Mouse (Mus musculus) neural tube, embryonic 15.5 days (tissue): Measurements from ENCODE around the gene Gm9903. TPM values are rescaled to one million over a fixed set of nuclear protein-coding genes. Genes with fewer than 3 reads are reported as not detected.

Experiments
- ATAC-seq: fragments of 200-750 bp; cut with Nextera tagmentation; 2 replicates; pipeline ENCODE4 v1.8.0; 2017; ENCODE audit warnings: mild to moderate bottlenecking, moderate TSS enrichment, moderate library complexity; ENCODE audit not compliant: low FRiP score
- H3K27ac ChIP-seq: fragments of 300-500 bp; sonication (generic); replicated peaks from 2 replicates; pipeline ENCODE4 v1.5.1; 2015; ENCODE audit warnings: mild to moderate bottlenecking, inconsistent platforms
- H3K27me3 ChIP-seq: fragments of 300-500 bp; sonication (generic); replicated peaks from 2 replicates; pipeline ENCODE4 v1.6.1; 2015; ENCODE audit warnings: inconsistent platforms
- H3K36me3 ChIP-seq: fragments of 300-500 bp; sonication (generic); 2 replicates; pipeline ENCODE4 v1.6.1; 2015; ENCODE audit warnings: inconsistent platforms
- H3K4me1 ChIP-seq: fragments of 300-500 bp; sonication (generic); 2 replicates; pipeline ENCODE4 v1.6.1; 2015; ENCODE audit warnings: inconsistent platforms
- H3K4me2 ChIP-seq: fragments of 300-500 bp; sonication (generic); 2 replicates; pipeline ENCODE4 v1.6.1; 2015; ENCODE audit warnings: inconsistent platforms, mild to moderate bottlenecking, moderate library complexity
- H3K4me3 ChIP-seq: fragments of 300-500 bp; sonication (generic); replicated peaks from 2 replicates; pipeline ENCODE4 v1.5.1; 2015; ENCODE audit warnings: mild to moderate bottlenecking, inconsistent platforms
- H3K9ac ChIP-seq: fragments of 300-500 bp; sonication (generic); replicated peaks from 2 replicates; pipeline ENCODE4 v1.6.1; 2015; ENCODE audit warnings: mild to moderate bottlenecking, inconsistent platforms
- H3K9me3 ChIP-seq: fragments of 300-500 bp; sonication (generic); replicated peaks from 2 replicates; pipeline ENCODE4 v1.6.1; 2016; ENCODE audit warnings: inconsistent platforms
- WGBS: fragments of 180-500 bp; shearing (Covaris S2); methylation state at CpG from one replicate; pipeline ENCODE4 v1.1.7; 2015; ENCODE audit warnings: mixed read lengths; 5-methylcytosine and 5-hydroxymethylcytosine counted together
- polyA plus RNA-seq: library from polyadenylated mRNA; unstranded; fragments of >200 nt; fragmentation: Nextera tagmentation; extraction: Ambion mirVana; gene quantifications from 2 replicates; pipeline ENCODE4 v1.2.1, GENCODE M21; 2015

The Gm9903 gene
- polyA plus RNA-seq, 1 experiment from 2014 or later, result 0.59 TPM

GRCm38 (mm10) chr5:33651541-33651920 is 21.8 kb downstream of the Gm9903 start:
- Histone ChIP-seq H3K9me3 (no peaks in the 10 kb centered on the region), H3K27ac (peak overlapping the region; percentile 99), H3K27me3 (no peaks in the 10 kb centered on the region), H3K36me3 (peaks cover 33% of the 10 kb centered on the region), H3K4me2 (peak overlapping the region; percentile 68), H3K4me1 (peaks cover 44% of the 10 kb centered on the region), H3K9ac (peak overlapping the region; percentile 85), H3K4me3 (peak overlapping the region; percentile 85)
- no peak; the same call in 1 of the 2 replicates for ATAC-seq
- 0% methylated on average over 11 of the region's 11 CpGs for WGBS

GRCm38 (mm10) chr5:33651921-33652782 is 22.4 kb downstream of the Gm9903 start, which contains the start of gene Slbp:
Slbp (minus strand) TSS chr5:33652574.
- peak within 1 kb of the TSS; percentile 85 for H3K4me3 ChIP-seq
- peaks cover 32% of the 10 kb centered on the region for H3K36me3 ChIP-seq
- H3K4me2 ChIP-seq, result peak within 1 kb of the TSS; percentile 68
- peak within 1 kb of the TSS; percentile 85 for H3K9ac ChIP-seq
- H3K9me3 ChIP-seq, result no peaks in the 10 kb centered on the region
- peak; percentile 95 for ATAC-seq
- peaks cover 50% of the 10 kb centered on the region for H3K4me1 ChIP-seq
- H3K27ac ChIP-seq, result peak within 1 kb of the TSS; percentile 99
- H3K27me3 ChIP-seq, result no peaks in the 10 kb centered on the region
- WGBS, result under 1% methylated on average over 82 of the region's 82 CpGs

- Histone ChIP-seq H3K4me2 (peak overlapping the region; percentile 68), H3K4me1 (peaks cover 51% of the 10 kb centered on the region), H3K27ac (peak overlapping the region; percentile 99), H3K4me3 (peak overlapping the region; percentile 85), H3K27me3 (no peaks in the 10 kb centered on the region), H3K36me3 (peaks cover 28% of the 10 kb centered on the region), H3K9ac (0 out of 2 replicates have a peak overlapping the region, but pooled peaks have one; percentile 11), H3K9me3 (no peaks in the 10 kb centered on the region)
- 2% methylated on average over 9 of the region's 9 CpGs for WGBS
- peak; percentile 7; the same call in 1 of the 2 replicates for ATAC-seq
Measured at GRCm38 (mm10) chr5:33652783-33653173, 23.1 kb downstream of the Gm9903 start.

GRCm38 (mm10) chr5:33654424-33654823 is 24.7 kb downstream of the Gm9903 start:
- Histone ChIP-seq H3K36me3 (peaks cover 20% of the 10 kb centered on the region), H3K4me3 (no peak overlapping the region), H3K4me2 (no peak overlapping the region), H3K9ac (no peak overlapping the region), H3K27me3 (no peaks in the 10 kb centered on the region), H3K27ac (no peak overlapping the region), H3K4me1 (peaks cover 61% of the 10 kb centered on the region), H3K9me3 (no peaks in the 10 kb centered on the region)
- WGBS, result 97% methylated on average over 13 of the region's 13 CpGs
- no peak for ATAC-seq

GRCm38 (mm10) chr5:33655251-33655840 is 25.6 kb downstream of the Gm9903 start:
- 95% methylated on average over 10 of the region's 10 CpGs for WGBS
- Histone ChIP-seq H3K36me3 (peaks cover 14% of the 10 kb centered on the region), H3K4me1 (peaks cover 56% of the 10 kb centered on the region), H3K27me3 (no peaks in the 10 kb centered on the region), H3K27ac (no peak overlapping the region), H3K4me2 (no peak overlapping the region), H3K4me3 (no peak overlapping the region), H3K9ac (no peak overlapping the region), H3K9me3 (no peaks in the 10 kb centered on the region)
- ATAC-seq, result no peak

- Histone ChIP-seq H3K4me1 (peaks cover 46% of the 10 kb centered on the region), H3K9ac (peak overlapping the region; percentile 75), H3K4me3 (peak overlapping the region; percentile 82), H3K27me3 (no peaks in the 10 kb centered on the region), H3K36me3 (peaks cover 14% of the 10 kb centered on the region), H3K4me2 (peak overlapping the region; percentile 93), H3K27ac (peak overlapping the region; percentile 99), H3K9me3 (no peaks in the 10 kb centered on the region)
- no peak for ATAC-seq
- 42% methylated on average over 1 of the region's 1 CpGs for WGBS
Measured at GRCm38 (mm10) chr5:33656739-33657138, 27.0 kb downstream of the Gm9903 start.

GRCm38 (mm10) chr5:33657251-33657786 is 27.6 kb downstream of the Gm9903 start:
- WGBS, result under 1% methylated on average over 32 of the region's 32 CpGs
- ATAC-seq, result peak; percentile 0; the same call in 1 of the 2 replicates
- H3K4me3 ChIP-seq, result peak overlapping the region; percentile 82

GRCm38 (mm10) chr5:33657787-33658663 is 28.3 kb downstream of the Gm9903 start, which contains the start of the genes Tacc3 and Tmem129:
Tacc3 (plus strand) TSS chr5:33658128.
Tmem129 (minus strand) TSS chr5:33658416.
- peak within 1 kb of the TSS; percentile 99 for H3K27ac ChIP-seq
- peak; percentile 97 for ATAC-seq
- under 1% methylated on average over 60 of the region's 60 CpGs for WGBS

More at GRCm38 (mm10) chr5:33657251-33657786, 27.6 kb downstream of the Gm9903 start:
- peaks cover 14% of the 10 kb centered on the region for H3K36me3 ChIP-seq
- H3K27me3 ChIP-seq, result no peaks in the 10 kb centered on the region
- peaks cover 46% of the 10 kb centered on the region for H3K4me1 ChIP-seq
- peak overlapping the region; percentile 99 for H3K27ac ChIP-seq
- no peaks in the 10 kb centered on the region for H3K9me3 ChIP-seq
- peak overlapping the region; percentile 75 for H3K9ac ChIP-seq
- peak overlapping the region; percentile 93 for H3K4me2 ChIP-seq

GRCm38 (mm10) chr5:33658664-33659050 is 28.9 kb downstream of the Gm9903 start:
- ATAC-seq, result peak; percentile 0; the same call in 1 of the 2 replicates
- peak overlapping the region; percentile 93 for H3K4me2 ChIP-seq
- WGBS, result under 1% methylated on average over 26 of the region's 26 CpGs

More at GRCm38 (mm10) chr5:33657787-33658663, 28.3 kb downstream of the Gm9903 start, which contains the start of the genes Tacc3 and Tmem129:
- H3K4me3 ChIP-seq, result peak within 1 kb of the TSS; percentile 82
- peak within 1 kb of the TSS; percentile 93 for H3K4me2 ChIP-seq
- H3K9me3 ChIP-seq, result no peaks in the 10 kb centered on the region
- peaks cover 43% of the 10 kb centered on the region for H3K4me1 ChIP-seq
- H3K27me3 ChIP-seq, result no peaks in the 10 kb centered on the region
- H3K36me3 ChIP-seq, result peaks cover 14% of the 10 kb centered on the region
- peak within 1 kb of the TSS; percentile 75 for H3K9ac ChIP-seq

GRCm38 (mm10) chr5:33668223-33668622 is 38.5 kb downstream of the Gm9903 start:
- H3K4me3 ChIP-seq, result no peak overlapping the region
- H3K9me3 ChIP-seq, result no peaks in the 10 kb centered on the region
- H3K9ac ChIP-seq, result no peak overlapping the region
- H3K27ac ChIP-seq, result no peak overlapping the region
- H3K27me3 ChIP-seq, result no peaks in the 10 kb centered on the region
- H3K4me1 ChIP-seq, result no peaks in the 10 kb centered on the region
- no peak for ATAC-seq
- no peak overlapping the region for H3K4me2 ChIP-seq
- peaks cover 3% of the 10 kb centered on the region; the same call in 1 of the 2 replicates for H3K36me3 ChIP-seq

More at GRCm38 (mm10) chr5:33658664-33659050, 28.9 kb downstream of the Gm9903 start:
- Histone ChIP-seq H3K36me3 (peaks cover 14% of the 10 kb centered on the region), H3K27me3 (no peaks in the 10 kb centered on the region), H3K4me3 (peak overlapping the region; percentile 82), H3K27ac (no peak overlapping the region), H3K9me3 (no peaks in the 10 kb centered on the region), H3K9ac (peak overlapping the region; percentile 56), H3K4me1 (peaks cover 43% of the 10 kb centered on the region)
